Mouse (Mus musculus) Patski (cell line): ENCODE results near the gene Plxna1. TPM values are rescaled to one million over a fixed set of nuclear protein-coding genes. Genes with fewer than 3 reads are reported as not detected.

Source experiments
- ATAC-seq: fragments of 100-300 bp; one replicate; pipeline ENCODE4 v1.8.0; 2021
- CTCF ChIA-PET: fragments of 350-600 bp; sonication (Branson Sonifier 250); formaldehyde crosslinking; loops from one replicate; lab custom pipeline; 2022; ENCODE audit warnings: inconsistent platforms; lab: Charles Lee
- POLR2A ChIA-PET: fragments of 350-600 bp; sonication (Branson Sonifier 250); formaldehyde crosslinking; loops from one replicate; lab custom pipeline; 2022; ENCODE audit warnings: antibody characterized with exemption, inconsistent platforms; lab: Charles Lee
- DNase-seq: peaks from one replicate; pipeline ENCODE4 v3.0.0-alpha.2; 2011; ENCODE audit warnings: low read depth, low spot score
- H3K27me3 ChIP-seq: fragments of 371-371 bp; one replicate; pipeline ENCODE4 v1.5.1; 2021
- CTCF ChIP-seq: fragments of 100-300 bp; IDR thresholded peaks from one replicate; pipeline ENCODE4 v1.5.1; 2021
- in situ Hi-C: fragments of 300-500 bp; cut with MboI; formaldehyde crosslinking; loops from 3 replicates; pipeline ENCODE4 v1.11.1; 2018; ENCODE audit warnings: low pct_unique_long_range_greater_than_20kb, mixed read lengths
- polyA plus RNA-seq: library from polyadenylated mRNA; unstranded; gene quantifications from one replicate; pipeline ENCODE4 v1.2.3, GENCODE M21; 2021

Plxna1 gene
- polyA plus RNA-seq, 1 experiment from 2014 or later, result 103 TPM

GRCm38 (mm10) chr6:89338733-89339132, 23.7 kb downstream of the Plxna1 start:
- H3K27me3 ChIP-seq, result no peaks in the 10 kb centered on the region
- TF ChIP-seq CTCF, result no peak
- DNase-seq, result no peak
- ChIA-PET CTCF (no interaction called here), POLR2A (no interaction called here)
- no peak for ATAC-seq
- in situ Hi-C loops, result no loop called here

- no peak for DNase-seq
- ChIA-PET CTCF (no interaction called here), POLR2A (no interaction called here)
These were observed 24.8 kb downstream of the Plxna1 start for GRCm38 (mm10) chr6:89337574-89337973.

GRCm38 (mm10) chr6:89333964-89334702, 28.3 kb downstream of the Plxna1 start:
- H3K27me3 ChIP-seq, result no peaks in the 10 kb centered on the region
- ChIA-PET CTCF (no interaction called here), POLR2A (no interaction called here)
- TF ChIP-seq CTCF, result no peak
- in situ Hi-C loops, result no loop called here
- ATAC-seq (no peak), DNase-seq (no peak)

More at GRCm38 (mm10) chr6:89337574-89337973, 24.8 kb downstream of the Plxna1 start:
- no peak for TF ChIP-seq CTCF
- ATAC-seq, result no peak
- in situ Hi-C loops, result no loop called here
- no peaks in the 10 kb centered on the region for H3K27me3 ChIP-seq

GRCm38 (mm10) chr6:89330957-89331356, 31.5 kb downstream of the Plxna1 start:
- no peak for TF ChIP-seq CTCF
- ATAC-seq (no peak), DNase-seq (no peak)
- CTCF ChIA-PET, result no interaction called here
- H3K27me3 ChIP-seq, result no peaks in the 10 kb centered on the region
- in situ Hi-C loops, result no loop called here
- POLR2A ChIA-PET, result no interaction called here

GRCm38 (mm10) chr6:89328634-89329033, 33.8 kb downstream of the Plxna1 start:
- no peak for TF ChIP-seq CTCF
- CTCF ChIA-PET, result no interaction called here
- ATAC-seq (no peak), DNase-seq (no peak)
- in situ Hi-C loops, result no loop called here
- H3K27me3 ChIP-seq, result no peaks in the 10 kb centered on the region
- POLR2A ChIA-PET, result interaction anchor here (1.2 kb wide), 1 partner anchor 12 kb away, joined by 3 read pairs; no protein-coding TSS in a partner anchor

- ATAC-seq (no peak), DNase-seq (no peak)
- H3K27me3 ChIP-seq, result no peaks in the 10 kb centered on the region
- TF ChIP-seq CTCF, result no peak
- CTCF ChIA-PET, result interaction anchor here (1.0 to 1.9 kb wide), 2 partner anchors 24 to 25 kb away, joined by 3 to 6 read pairs; no protein-coding TSS in a partner anchor
- in situ Hi-C loops, result no loop called here
- POLR2A ChIA-PET, result interaction anchor here (1.2 kb wide), 1 partner anchor 11 kb away, joined by 3 read pairs; no protein-coding TSS in a partner anchor
These were observed 34.5 kb downstream of the Plxna1 start for GRCm38 (mm10) chr6:89327746-89328491.

- no peak for TF ChIP-seq CTCF
- ChIA-PET CTCF (no interaction called here), POLR2A (interaction anchor here (1.3 kb wide), 1 partner anchor 11 kb away, joined by 3 read pairs; no protein-coding TSS in a partner anchor)
- in situ Hi-C loops, result no loop called here
- no peaks in the 10 kb centered on the region for H3K27me3 ChIP-seq
- no peak for DNase-seq
- ATAC-seq, result no peak
These were observed 37.6 kb downstream of the Plxna1 start for GRCm38 (mm10) chr6:89324842-89325241.

GRCm38 (mm10) chr6:89315263-89315662, 47.2 kb downstream of the Plxna1 start:
- H3K27me3 ChIP-seq, result no peaks in the 10 kb centered on the region
- no peak for ATAC-seq
- in situ Hi-C loops, result loop anchor here (5.0 kb wide), 1 partner anchor 78 kb away; no protein-coding TSS in a partner anchor
- CTCF ChIA-PET, result interaction anchor here (1.4 kb wide), 1 partner anchor 9 kb away, joined by 3 read pairs; no protein-coding TSS in a partner anchor
- no peak for DNase-seq
- POLR2A ChIA-PET, result interaction anchor here (0.7 to 0.9 kb wide), 3 partner anchors 8 to 391 kb away, joined by 3 to 5 read pairs (median 3); no protein-coding TSS in a partner anchor
- TF ChIP-seq CTCF, result no peak

GRCm38 (mm10) chr6:89311518-89311917, 50.9 kb downstream of the Plxna1 start:
- POLR2A ChIA-PET, result no interaction called here
- no peak for DNase-seq
- no peak for TF ChIP-seq CTCF
- no peak for ATAC-seq
- CTCF ChIA-PET, result interaction anchor here (1.1 kb wide), 1 partner anchor 64 kb away, joined by 3 read pairs; no protein-coding TSS in a partner anchor
- no peaks in the 10 kb centered on the region for H3K27me3 ChIP-seq
- in situ Hi-C loops, result no loop called here

GRCm38 (mm10) chr6:89310236-89310635, 52.2 kb downstream of the Plxna1 start:
- no peak for TF ChIP-seq CTCF
- no peak for DNase-seq
- ATAC-seq, result no peak
- CTCF ChIA-PET, result interaction anchor here (0.7 to 1.1 kb wide), 3 partner anchors 28 to 80 kb away, joined by 3 read pairs; no protein-coding TSS in a partner anchor
- H3K27me3 ChIP-seq, result no peaks in the 10 kb centered on the region
- POLR2A ChIA-PET, result no interaction called here
- in situ Hi-C loops, result no loop called here
